Mouse (Mus musculus) mammary gland, adult 2 months (tissue): ENCODE results near the gene Kcna2. TPM values are rescaled to one million over a fixed set of nuclear protein-coding genes. Genes with fewer than 3 reads are reported as not detected.

ENCODE experiments used
- polyA plus RNA-seq: library from polyadenylated mRNA; depleted of rRNA; stranded (reverse); fragments of >200 nt; gene quantifications from 2 replicates; pipeline ENCODE4 v1.2.3, GENCODE M21; 2012; ENCODE audit warnings: low replicate concordance; rRNA removed

Gene Kcna2
- 1.1 and 2.2 TPM in 2 replicates for polyA plus RNA-seq

DNA sequence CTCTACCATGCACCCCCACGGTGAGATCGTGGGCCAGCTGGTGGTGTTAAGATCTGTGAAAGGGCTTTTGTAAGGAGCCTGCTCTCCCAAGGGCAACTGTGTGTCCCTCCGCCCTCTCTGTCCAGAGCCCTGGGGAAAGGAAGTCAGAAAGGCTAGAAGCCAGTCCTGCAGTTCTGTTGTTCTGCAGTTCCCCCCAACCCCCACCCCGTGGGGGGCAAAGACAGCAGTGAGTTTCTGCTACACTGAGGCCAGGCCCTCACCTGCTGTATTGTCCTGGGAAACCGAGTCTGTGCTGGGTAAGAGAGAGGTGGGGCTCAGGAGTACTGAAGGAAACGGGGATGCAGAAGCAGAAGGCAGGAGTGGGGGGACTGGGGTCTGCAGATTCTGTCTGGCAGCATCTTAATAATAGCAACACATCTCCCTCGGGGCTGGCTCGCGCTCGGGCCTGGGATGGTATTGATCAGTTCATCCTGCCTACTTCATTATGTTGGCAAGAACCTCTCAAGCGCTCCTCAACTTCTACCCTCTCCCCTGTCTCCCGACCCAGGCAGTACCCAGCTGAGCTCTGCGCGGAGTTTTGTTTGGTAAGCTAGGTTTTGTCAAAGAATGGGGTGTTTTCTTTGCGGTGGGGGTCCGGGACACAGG lies at the start of gene Kcna2:
Kcna2 (plus strand) TSS at position 336 of the 645 bp plus-strand sequence.

Other genes with a start within 250 kb of the Kcna2 start
- gene Kcna3, start 65.0 kb upstream of the Kcna2 start, polyA plus RNA-seq, result 8.1 and 19.9 TPM in 2 replicates
- not detected in 2 replicates for gene Kcna10, start 81.9 kb downstream of the Kcna2 start, polyA plus RNA-seq
- gene Cym, start 120.6 kb downstream of the Kcna2 start, polyA plus RNA-seq, result 0.14 and 0.16 TPM in 2 replicates
- gene A630076J17Rik, start 129.5 kb downstream of the Kcna2 start, polyA plus RNA-seq, result 0.13 TPM in 1 of 2 replicates, not detected in the other
- 0.10 TPM in 1 of 2 replicates, not detected in the other for gene Prok1, start 138.6 kb downstream of the Kcna2 start, polyA plus RNA-seq
- gene Lamtor5, start 177.7 kb downstream of the Kcna2 start, polyA plus RNA-seq, result 59.3 and 117 TPM in 2 replicates
- gene Slc16a4, start 190.1 kb downstream of the Kcna2 start, polyA plus RNA-seq, result 0.27 and 0.83 TPM in 2 replicates
- 6.8 and 8.2 TPM in 2 replicates for gene Rbm15, start 232.5 kb downstream of the Kcna2 start, polyA plus RNA-seq